Mouse (Mus musculus): ENCODE measurements around the gene Klhdc8b. TPM values are rescaled to one million over a fixed set of nuclear protein-coding genes. Genes with fewer than 3 reads are reported as not detected.

The Klhdc8b gene
- polyA plus RNA-seq, 2 experiments from 2014 or later, result 1.6 to 2.1 TPM

DNA sequence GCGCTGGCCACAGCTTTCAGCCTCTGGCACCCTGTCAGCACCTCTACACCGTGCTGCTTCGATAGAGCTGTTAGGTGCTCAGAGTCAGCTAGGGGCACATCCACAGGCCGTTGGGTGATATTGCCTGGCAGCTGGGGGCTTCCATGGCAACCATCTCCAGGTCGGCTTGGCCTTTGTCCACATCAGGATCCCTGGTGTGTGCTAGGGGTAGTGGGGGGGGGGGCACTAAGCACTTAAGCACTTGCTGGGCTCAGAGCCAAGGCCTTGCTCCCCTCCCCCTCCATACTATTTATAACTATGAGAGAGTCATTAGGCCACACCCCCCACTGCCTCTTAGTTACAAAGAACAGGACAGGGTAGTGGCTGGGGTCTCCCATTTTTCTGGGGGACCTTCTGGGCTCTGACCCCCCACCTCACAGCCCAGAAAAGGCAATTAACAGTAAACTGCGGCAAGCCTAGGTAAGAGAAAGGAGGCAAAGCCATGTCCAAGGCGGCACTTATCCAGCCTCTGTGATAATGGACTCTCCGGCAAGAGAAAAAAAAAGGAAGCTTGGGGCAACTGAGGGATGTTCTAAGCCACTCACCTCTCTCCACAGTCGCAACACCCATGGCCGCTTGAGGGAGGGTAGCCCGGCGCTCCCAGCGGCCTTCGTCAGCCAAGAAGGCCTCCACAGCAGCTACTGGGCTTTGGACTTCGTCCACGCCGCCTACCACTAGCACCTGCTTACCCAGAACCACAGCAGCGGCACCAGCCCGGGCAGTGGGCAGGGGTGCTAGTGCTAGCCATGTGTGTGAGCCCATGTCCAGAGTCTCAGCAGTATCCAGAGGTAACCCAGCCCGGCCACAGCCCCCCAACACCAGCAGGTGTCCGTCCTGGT is 10.8 kb downstream of the Klhdc8b start:
- ATAC-seq, result no peak

DNA sequence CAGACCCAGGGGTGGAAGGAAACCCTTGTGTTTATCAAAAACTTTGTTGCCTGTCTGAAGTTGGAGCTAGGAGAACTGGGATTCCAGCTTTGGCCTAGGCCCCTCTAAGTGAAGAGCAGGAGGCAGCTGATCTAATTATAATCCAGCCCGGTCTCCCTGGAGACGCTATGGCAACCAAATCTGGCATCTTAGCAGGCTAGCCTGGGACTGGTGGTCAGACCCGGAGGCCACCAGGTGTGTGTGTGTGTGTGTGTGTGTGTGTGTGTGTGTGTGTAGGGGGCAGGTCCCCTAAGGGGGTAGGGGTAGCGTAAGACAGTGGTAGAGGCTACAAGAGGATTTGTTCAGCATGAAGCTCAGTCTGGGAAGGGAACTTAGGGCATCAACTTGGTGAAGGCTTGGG is 11.5 kb downstream of the Klhdc8b start:
- no peak for ATAC-seq

DNA sequence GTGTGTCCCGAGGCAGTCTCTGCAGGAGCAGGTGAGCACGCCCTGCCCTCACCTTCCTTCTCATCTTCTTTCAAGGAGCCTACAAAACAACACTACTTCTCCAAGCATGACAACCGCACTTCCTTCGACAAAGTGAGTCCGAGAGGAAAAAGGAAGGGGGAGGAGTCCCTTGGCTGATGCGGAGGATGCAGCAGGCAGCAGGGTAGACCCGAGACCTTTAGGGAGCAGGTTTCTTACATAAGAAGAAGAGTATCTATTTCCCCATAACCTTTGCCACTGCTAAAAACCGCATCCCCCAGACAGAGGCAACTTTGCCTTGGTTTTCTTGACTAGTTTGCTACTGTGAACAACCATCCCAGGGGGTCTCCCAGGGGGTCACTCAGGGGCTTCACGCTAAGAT is 16.3 kb downstream of the Klhdc8b start:
- ATAC-seq, result no peak

DNA sequence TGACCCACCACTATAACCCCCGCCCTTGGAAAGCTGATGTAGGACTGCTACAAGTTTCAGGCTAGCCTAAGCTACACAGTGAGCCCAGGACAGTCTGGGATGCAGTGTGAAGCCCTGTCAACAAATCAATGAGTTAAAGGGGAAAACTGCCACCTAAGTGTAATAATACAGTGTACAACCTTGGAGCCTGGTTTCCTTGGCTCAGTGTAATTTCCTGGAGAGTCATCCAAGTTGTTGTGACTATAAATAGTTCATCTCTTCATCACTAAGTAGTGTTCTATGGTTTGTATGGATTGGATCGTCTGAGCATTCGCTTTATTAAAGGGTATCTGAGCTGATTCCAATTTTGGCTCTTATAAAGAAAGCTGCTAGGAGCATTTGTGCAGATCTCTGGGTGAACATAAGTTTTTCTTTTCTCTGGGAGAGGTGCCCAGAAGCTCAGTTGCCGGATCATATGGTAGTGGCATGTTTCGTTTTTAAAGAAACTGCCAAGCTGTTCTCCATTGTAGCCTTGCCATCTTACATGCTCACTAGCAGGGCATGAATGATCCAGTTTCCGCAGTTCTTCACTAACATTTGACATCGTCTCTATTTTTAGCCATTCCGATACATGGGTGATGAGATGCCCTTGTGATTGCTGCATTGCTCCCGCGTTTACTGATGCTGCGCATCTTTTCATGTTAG is 20.0 kb downstream of the Klhdc8b start:
- ATAC-seq, result no peak

DNA sequence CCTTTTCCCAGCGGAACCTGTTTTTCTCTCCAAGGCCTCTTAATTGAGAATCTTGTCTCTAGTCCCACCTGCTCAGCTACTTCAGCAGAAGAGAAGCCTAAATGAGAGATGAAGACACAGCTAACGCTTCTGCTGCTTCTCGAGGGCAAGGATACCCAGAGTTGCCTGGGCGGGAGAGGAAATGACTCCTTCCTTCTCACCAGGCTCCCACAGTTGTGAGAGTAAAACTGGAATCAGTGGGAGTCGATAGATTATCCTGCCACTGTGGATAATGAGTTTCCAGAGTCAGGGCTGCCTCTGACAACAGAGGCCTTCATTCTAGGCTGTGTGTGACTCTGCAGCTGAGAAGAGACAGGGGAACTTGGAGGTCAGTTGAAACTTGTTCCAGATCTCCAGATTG is 20.9 kb downstream of the Klhdc8b start:
- ATAC-seq, result no peak

DNA sequence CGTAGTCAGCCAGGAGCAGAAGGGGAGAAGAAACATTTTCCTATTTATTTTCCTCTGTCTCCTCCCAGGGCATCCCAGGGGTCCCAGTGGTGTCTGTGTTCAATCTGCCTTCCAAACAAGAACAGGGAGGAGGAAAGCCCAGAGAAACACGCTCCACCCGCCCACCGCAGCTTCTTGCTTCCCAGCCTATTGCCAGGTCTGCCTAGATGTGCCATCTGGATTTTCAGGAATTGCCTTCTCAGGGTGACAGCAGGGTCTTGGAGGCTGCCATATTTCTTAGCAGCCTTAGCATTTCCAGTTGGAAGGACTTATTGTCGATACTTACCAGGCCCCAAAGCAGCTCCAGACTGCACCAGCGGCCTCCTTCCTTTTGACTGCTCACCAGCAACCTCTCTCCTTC is 22.2 kb downstream of the Klhdc8b start:
- ATAC-seq, result no peak

DNA sequence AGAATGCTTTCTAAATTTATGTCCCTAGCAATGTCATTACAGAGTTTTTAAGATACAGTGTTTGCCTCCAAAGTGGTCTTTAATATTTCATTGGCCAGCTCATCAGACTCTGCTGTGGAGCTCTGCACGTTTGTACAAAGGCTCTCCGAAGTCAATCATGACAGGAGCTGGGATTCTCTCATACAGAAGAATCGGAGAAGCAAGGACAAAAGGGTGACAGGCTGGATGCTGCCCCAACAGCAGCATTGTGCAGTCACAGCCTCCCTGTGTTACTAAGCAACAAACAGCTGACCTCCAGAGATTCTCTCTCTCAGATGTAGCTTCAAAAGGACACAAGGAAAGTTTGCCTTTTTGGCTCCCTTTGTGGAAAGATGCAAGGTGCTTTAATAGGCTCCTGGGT is 25.2 kb downstream of the Klhdc8b start, which contains the start of gene BC048562:
Gene BC048562, plus strand, starts transcription at position 301 of the 400 bp plus-strand sequence.
- no peak for ATAC-seq

DNA sequence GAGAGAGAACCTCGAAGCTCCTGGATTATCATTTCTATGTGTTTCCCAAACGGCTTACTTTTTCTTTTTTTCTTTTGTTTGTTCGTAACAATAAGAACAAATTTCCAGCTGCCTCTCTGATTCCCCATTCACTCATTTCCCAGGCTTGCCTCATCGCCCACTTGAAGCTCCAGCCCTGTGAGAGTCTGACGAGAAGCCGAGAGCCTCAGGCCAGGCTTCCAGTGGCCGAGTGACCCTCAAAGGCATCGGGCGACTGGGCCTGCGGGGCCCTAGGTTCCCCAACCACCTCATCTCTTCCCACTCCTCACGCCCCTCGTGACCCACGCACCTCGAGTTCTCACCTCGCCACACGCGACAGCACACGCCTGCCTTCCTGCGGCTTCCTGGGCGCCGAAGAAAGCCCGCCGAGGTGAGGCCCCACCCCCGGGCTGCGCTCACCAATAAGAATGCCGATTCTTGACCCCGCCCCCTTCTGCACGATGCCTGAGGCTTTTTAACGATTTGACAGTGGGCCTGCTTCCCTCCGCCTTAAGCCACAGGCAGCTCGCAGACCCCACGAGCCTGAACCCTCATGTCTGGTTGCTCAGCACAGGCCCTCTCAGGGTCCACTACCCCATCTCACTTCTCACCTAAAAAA is 29.8 kb downstream of the Klhdc8b start:
- ATAC-seq, result no peak

DNA sequence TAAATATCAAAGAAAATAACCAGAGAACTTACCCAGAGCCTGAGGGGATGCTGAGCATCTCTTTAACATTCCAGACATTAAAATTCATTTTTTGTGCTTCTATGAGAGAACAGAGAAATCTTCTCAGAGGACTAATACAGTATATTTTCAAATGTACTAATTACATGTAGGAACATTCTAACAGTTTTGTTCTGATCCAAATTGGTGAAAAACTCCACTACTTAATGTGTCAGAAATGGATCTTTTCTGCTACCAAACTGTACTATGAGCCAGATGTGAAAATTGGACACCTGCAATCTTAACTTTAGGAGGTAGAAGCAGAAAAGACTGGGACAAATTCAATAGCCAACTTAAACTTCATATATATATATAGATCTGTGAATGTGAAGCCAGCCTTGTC is 33.0 kb downstream of the Klhdc8b start, which contains the start of gene Ccdc36:
Gene Ccdc36, minus strand, starts transcription at position 101 of the 400 bp plus-strand sequence.
- no peak for ATAC-seq

DNA sequence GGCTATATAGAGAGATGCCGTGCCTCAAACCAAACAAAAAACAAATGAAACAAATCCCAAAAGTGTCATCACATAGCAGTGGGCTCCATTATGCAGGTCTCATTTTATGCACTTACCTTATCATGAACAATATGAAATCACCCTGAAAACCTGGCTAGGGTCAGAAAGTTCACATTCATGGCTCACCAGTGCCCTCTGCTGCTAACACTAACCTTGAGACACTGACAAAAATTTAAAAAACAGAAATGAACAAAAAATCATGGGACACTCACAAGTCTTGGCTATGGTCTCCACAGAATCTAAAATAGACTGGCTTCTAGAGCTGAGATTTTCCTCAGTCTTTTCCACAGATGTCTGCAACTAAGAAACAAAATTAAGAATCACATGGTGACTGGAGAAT is 49.2 kb downstream of the Klhdc8b start:
- ATAC-seq, result no peak

DNA sequence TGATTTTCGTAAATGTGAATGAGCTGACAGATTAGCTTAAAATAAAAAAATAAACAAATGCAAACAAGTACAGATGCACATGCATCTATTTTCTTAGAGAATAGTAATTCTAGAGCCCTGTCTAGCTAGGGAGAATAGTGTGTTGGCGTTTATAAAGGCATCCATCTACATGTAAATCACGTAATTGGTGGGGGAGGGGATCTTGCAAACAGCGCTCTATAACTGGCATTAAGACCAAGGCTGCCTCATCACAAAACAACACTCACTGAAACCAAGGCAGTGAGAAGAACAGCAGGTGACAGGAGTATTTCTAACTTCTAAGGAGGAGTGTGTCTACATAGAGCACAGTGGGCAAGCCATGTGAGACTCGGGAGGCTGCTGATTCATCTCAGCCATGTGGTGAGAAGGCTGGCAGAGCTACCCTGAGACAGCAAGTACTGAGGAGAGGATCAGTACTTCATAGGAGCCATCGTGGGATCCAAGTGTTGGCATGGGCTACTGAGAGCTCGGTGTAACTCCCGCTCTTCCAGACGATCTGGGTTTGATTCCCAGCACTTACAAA is 49.9 kb downstream of the Klhdc8b start:
- ATAC-seq, result no peak

DNA sequence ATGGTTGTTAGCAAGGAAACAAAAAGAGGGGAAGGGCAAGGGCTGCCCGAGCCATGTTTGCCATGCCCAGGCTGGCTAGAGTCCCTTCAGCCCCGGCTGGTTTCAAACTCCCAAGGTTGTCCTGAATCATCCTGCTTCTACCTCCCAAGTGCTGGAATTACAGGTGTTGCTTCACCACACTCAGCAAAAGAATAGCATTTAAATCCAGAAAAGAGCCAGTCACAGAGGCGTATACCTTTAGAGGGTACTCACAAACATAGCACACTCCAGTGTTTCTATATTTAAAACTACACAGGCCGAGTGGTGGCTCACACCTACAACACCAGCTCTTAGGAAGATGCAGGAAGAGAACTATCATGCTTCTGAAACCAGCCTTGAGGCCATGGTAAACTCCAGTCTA is 51.8 kb downstream of the Klhdc8b start:
- no peak for ATAC-seq

DNA sequence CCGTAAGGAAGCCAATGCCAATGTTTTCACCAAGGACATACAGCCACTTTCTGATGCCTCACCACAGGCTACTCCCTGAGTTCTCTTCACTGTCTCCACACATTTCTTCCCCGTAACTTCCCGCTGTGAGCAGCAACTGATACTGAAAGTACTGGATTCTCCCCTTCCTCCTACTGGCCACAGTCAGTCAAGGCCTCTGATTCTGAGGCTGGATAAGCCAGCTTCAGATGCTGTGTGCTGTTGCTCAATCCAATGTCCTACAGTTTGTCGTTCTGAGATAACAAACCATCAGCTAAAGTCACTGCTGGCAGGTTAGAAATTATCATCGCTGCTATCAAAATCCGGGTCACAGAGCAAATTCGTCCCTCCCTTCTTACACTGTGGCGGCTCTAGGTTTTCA is 56.9 kb downstream of the Klhdc8b start:
- ATAC-seq, result no peak

DNA sequence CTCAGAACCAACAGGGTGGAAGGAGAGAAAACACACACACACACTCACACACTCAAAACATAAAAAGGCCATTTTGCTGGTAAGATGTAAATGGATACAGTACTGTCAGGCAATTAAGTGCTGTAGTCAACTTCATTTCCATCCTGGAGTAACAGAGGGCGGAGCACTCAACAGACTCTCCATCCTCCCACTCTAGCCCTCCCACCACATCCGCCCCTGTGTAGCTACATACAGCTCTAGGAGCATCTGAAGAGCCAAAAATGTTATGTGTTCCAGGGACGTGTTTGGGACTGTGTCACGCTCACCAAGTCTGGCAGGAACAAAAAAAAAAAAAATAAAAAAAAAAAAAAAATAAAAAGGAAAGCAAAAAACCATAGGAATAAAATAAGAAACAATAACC is 58.3 kb downstream of the Klhdc8b start:
- ATAC-seq, result no peak

DNA sequence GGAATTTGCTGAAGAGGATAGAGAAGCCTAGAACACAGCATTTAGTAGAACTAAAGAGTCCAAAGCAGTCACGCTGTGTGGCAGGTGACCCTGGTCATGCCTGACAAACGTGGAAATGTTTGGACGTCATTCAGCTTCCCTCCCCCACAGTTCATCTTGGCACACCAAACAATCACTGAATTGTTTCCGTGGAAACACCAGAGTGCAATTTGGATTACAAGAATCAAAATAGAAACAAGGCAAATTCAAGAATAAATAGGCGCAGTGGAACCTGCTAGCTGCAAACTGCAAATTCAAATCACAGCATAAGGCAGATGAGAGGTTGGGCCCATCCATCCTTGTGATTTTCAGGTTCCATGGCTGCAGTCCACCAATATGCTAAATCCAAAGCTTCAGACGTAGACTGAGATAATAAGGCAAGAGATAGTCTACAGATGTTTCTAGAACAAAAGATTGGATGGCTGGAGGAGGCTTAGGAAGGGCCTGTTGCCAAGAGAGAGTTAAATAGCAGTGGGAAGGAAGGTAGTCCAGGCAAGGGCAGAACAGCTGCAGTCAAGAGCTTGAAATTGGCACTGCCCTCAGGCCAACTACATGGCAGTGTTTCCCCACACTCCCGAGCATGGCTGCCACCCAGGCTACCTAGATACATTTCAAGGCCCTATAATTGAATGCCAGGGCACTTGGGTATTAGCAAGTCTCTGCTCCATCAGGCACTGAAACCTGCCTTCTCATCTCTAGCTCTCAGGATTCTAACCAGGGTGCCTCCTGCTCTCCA is 60.0 kb downstream of the Klhdc8b start:
- ATAC-seq, result no peak

DNA sequence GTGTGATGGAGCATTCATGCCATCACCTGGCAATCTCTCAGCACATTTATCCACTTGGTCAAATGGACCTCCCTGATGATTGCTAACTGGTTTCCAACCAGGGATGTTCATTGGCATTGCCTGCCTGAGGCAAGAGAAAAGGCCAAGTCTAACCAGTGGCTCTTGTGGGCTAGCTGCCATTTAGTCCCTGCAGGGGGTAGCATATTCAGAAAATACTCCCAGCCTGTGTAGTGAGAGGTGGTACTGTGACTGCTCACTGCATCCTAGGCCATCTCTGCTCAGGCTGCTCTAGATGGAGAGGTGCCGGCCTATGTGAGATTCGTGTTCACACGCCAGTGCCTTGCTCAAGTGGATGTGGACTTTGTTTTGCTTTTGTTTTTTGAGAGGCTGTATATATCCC is 63.1 kb downstream of the Klhdc8b start:
- ATAC-seq, result no peak

Other genes with a start within 250 kb of the Klhdc8b start
- 1 to 10 TPM; 2.1 to 3.3 TPM for gene Dag1, start 197.6 kb downstream of the Klhdc8b start, polyA plus RNA-seq (2017; shearing (Covaris generic))
- 1 to 10 TPM; 2.8 to 3.0 TPM for gene Nicn1, start 171.2 kb downstream of the Klhdc8b start, polyA plus RNA-seq (2017; shearing (Covaris generic))
- under 1 TPM; 0.29 to 0.58 TPM for gene Amt, start 164.7 kb downstream of the Klhdc8b start, polyA plus RNA-seq (2017; shearing (Covaris generic))
- 100 to 1,000 TPM; 294 to 378 TPM for gene Rhoa, start 155.5 kb downstream of the Klhdc8b start, polyA plus RNA-seq (2017; shearing (Covaris generic))
- 10 to 100 TPM in 1 of 2 experiments, 1 to 10 TPM in 1; 9.7 to 13.5 TPM for gene Tcta, start 155.4 kb downstream of the Klhdc8b start, polyA plus RNA-seq (2017; shearing (Covaris generic))
- gene Gpx1, start 122.7 kb downstream of the Klhdc8b start, polyA plus RNA-seq (2017; shearing (Covaris generic)), result 100 to 1,000 TPM; 573 to 811 TPM
- gene Usp4, start 113.7 kb downstream of the Klhdc8b start, polyA plus RNA-seq (2017; shearing (Covaris generic)), result 100 to 1,000 TPM in 1 of 2 experiments, 10 to 100 TPM in 1; 98.8 to 127 TPM
- gene 1700102P08Rik, start 68.8 kb downstream of the Klhdc8b start, polyA plus RNA-seq (2017; shearing (Covaris generic)), result under 1 TPM; 0.57 to 0.61 TPM
- gene Ccdc36, start 33.1 kb downstream of the Klhdc8b start, polyA plus RNA-seq (2017; shearing (Covaris generic)), result not detected
- gene BC048562, start 25.1 kb downstream of the Klhdc8b start, polyA plus RNA-seq (2017; shearing (Covaris generic)), result not detected
- 10 to 100 TPM; 22.5 to 31.5 TPM for gene Ccdc71, start 1.1 kb downstream of the Klhdc8b start, polyA plus RNA-seq (2017; shearing (Covaris generic))
- gene Lamb2, start 18.2 kb upstream of the Klhdc8b start, polyA plus RNA-seq (2017; shearing (Covaris generic)), result under 1 TPM; 0.15 to 0.25 TPM
- 10 to 100 TPM; 14.6 to 18.3 TPM for gene Usp19, start 29.0 kb upstream of the Klhdc8b start, polyA plus RNA-seq (2017; shearing (Covaris generic))
- gene Qars, start 46.1 kb upstream of the Klhdc8b start, polyA plus RNA-seq (2017; shearing (Covaris generic)), result 100 to 1,000 TPM; 131 to 141 TPM
- gene Qrich1, start 55.2 kb upstream of the Klhdc8b start, polyA plus RNA-seq (2017; shearing (Covaris generic)), result 10 to 100 TPM; 71.0 to 77.8 TPM
- 100 to 1,000 TPM; 126 to 172 TPM for gene Impdh2, start 98.7 kb upstream of the Klhdc8b start, polyA plus RNA-seq (2017; shearing (Covaris generic))
- 10 to 100 TPM; 58.2 to 74.6 TPM for gene Ndufaf3, start 105.9 kb upstream of the Klhdc8b start, polyA plus RNA-seq (2017; shearing (Covaris generic))
- gene Dalrd3, start 108.3 kb upstream of the Klhdc8b start, polyA plus RNA-seq (2017; shearing (Covaris generic)), result 10 to 100 TPM; 46.1 to 77.0 TPM
- 10 to 100 TPM; 18.8 to 42.4 TPM for gene Wdr6, start 117.2 kb upstream of the Klhdc8b start, polyA plus RNA-seq (2017; shearing (Covaris generic))
- 1 to 10 TPM; 5.1 to 9.0 TPM for gene P4htm, start 136.1 kb upstream of the Klhdc8b start, polyA plus RNA-seq (2017; shearing (Covaris generic))
- gene Arih2, start 187.8 kb upstream of the Klhdc8b start, polyA plus RNA-seq (2017; shearing (Covaris generic)), result 10 to 100 TPM; 44.6 to 46.2 TPM
- 10 to 100 TPM; 36.2 to 41.8 TPM for gene Slc25a20, start 200.5 kb upstream of the Klhdc8b start, polyA plus RNA-seq (2017; shearing (Covaris generic))
- 1 to 10 TPM; 4.0 to 5.4 TPM for gene Prkar2a, start 227.7 kb upstream of the Klhdc8b start, polyA plus RNA-seq (2017; shearing (Covaris generic))